Mouse (Mus musculus) c-Kit-positive CD71-negative TER-119-negative erythroid progenitor cells, embryonic 14.5 days (primary cell): ENCODE results near the gene Msh2.

Experiments used
- DNase-seq: peaks from one replicate; pipeline ENCODE4 v3.0.0-alpha.2; 2013; ENCODE audit warnings: low read depth

Msh2 gene

GRCm38 (mm10) chr17:87700101-87700500, 28.0 kb downstream of the Msh2 start:
- DNase-seq = no peak

GRCm38 (mm10) chr17:87724727-87725126, 52.6 kb downstream of the Msh2 start:
- no peak for DNase-seq

- DNase-seq = no peak
Measured at GRCm38 (mm10) chr17:87726489-87727356, 54.6 kb downstream of the Msh2 start.

GRCm38 (mm10) chr17:87731962-87732361, 59.8 kb downstream of the Msh2 start:
- no peak for DNase-seq

GRCm38 (mm10) chr17:87734471-87734870, 62.3 kb downstream of the Msh2 start:
- no peak for DNase-seq

GRCm38 (mm10) chr17:87737144-87737543, 65.0 kb downstream of the Msh2 start:
- no peak for DNase-seq

- no peak for DNase-seq
Measured at GRCm38 (mm10) chr17:87739835-87740234, 67.7 kb downstream of the Msh2 start.

GRCm38 (mm10) chr17:87744985-87745925, 73.1 kb downstream of the Msh2 start:
- DNase-seq = no peak

GRCm38 (mm10) chr17:87745926-87746888, 74.1 kb downstream of the Msh2 start:
- DNase-seq = peak; percentile 30

GRCm38 (mm10) chr17:87760315-87760714, 88.2 kb downstream of the Msh2 start:
- DNase-seq = no peak

- DNase-seq = no peak
Measured at GRCm38 (mm10) chr17:87763146-87763545, 91.0 kb downstream of the Msh2 start.

- DNase-seq = no peak
Measured at GRCm38 (mm10) chr17:87765031-87765430, 92.9 kb downstream of the Msh2 start.

- DNase-seq = no peak
Measured at GRCm38 (mm10) chr17:87766888-87767287, 94.8 kb downstream of the Msh2 start.

GRCm38 (mm10) chr17:87770766-87771165, 98.6 kb downstream of the Msh2 start:
- no peak for DNase-seq

GRCm38 (mm10) chr17:87773175-87773574, 101.0 kb downstream of the Msh2 start:
- DNase-seq = no peak
